Mouse (Mus musculus): ENCODE data around the gene Actl7b.

Gene Actl7b

GRCm38 (mm10) chr4:56713155-56713554, 28.1 kb downstream of the Actl7b start:
- DNase-seq (ENCODE audit: low spot score), result no peak

- peak; percentile 53 for DNase-seq (ENCODE audit: low spot score)
Measured at GRCm38 (mm10) chr4:56702234-56702633, 39.0 kb downstream of the Actl7b start.

GRCm38 (mm10) chr4:56698671-56699070, 42.6 kb downstream of the Actl7b start:
- peak; percentile 6 for DNase-seq (ENCODE audit: low spot score)

GRCm38 (mm10) chr4:56696401-56696800, 44.8 kb downstream of the Actl7b start:
- DNase-seq (ENCODE audit: low spot score), result no peak

All from testis, postnatal 10 days (tissue).